ENCODE assay signal across 25 mouse cellular contexts in the genomic region with DNA sequence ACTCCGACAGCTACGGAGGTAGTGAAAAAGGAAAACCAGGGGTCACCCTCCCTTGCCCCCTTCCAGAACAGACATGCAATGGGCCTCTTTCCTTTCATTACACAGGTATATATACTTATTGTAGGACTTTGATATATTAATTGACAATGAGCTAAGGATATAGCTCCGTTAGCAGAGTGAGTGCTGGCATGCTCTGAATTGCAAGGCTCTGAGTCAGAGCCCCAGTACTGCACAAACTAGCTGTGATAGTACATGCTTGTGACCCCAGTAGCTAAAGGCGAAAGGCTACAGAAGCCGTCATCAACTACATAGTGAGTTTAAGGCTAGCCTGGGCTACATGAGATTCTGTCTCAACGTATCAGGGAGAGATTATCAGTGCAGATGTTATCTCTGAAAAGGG. TPM values are rescaled to one million over a fixed set of nuclear protein-coding genes. Genes with fewer than 3 reads are reported as not detected.
DNase-seq lines count a peak whose midpoint lies in the region; ATAC-seq lines count a peak whose summit lies in the region.
"Had no signal": no experiment of that assay in that cellular context is flagged by ENCODE, and none has a peak within 500 bp of the region (broad histone marks: within the 10 kb centered on the region; RNA-seq: fewer than 3 reads in every experiment).

No protein-coding gene starts in this region.

- H3K9ac ChIP-seq in heart, embryonic 15.5 days = no peak overlapping the region
- H3K9ac ChIP-seq in kidney, embryonic 14.5 days (ENCODE audit: low read depth, low read length) = no peak overlapping the region
- H3K9ac ChIP-seq in intestine, embryonic 16.5 days (ENCODE audit: low read depth, low read length) = no peak overlapping the region
- H3K9ac ChIP-seq: forebrain, embryonic 13.5 days; forebrain, postnatal 0 days; hindbrain, embryonic 14.5 days; intestine, embryonic 15.5 days had no signal

- peaks cover 32% of the 10 kb centered on the region for H3K27me3 ChIP-seq in heart, embryonic 15.5 days
- no peaks in the 10 kb centered on the region for H3K27me3 ChIP-seq in kidney, embryonic 14.5 days (ENCODE audit: control insufficient read depth, insufficient read depth, low read length)
- peaks cover 22% of the 10 kb centered on the region for H3K27me3 ChIP-seq in intestine, embryonic 16.5 days (replicated peaks; ENCODE audit: control insufficient read depth, insufficient read depth, low read length)

- H3K4me3 ChIP-seq in heart, embryonic 15.5 days = no peak overlapping the region
- 0 out of 2 replicates have a peak overlapping the region, but pooled peaks have one; percentile 65 for H3K4me3 ChIP-seq in kidney, embryonic 14.5 days (ENCODE audit: low read length)
- H3K4me3 ChIP-seq in intestine, embryonic 16.5 days (ENCODE audit: low read length) = no peak overlapping the region
- H3K4me3 ChIP-seq: embryonic facial prominence, embryonic 10.5 days; forebrain, embryonic 13.5 days; heart, adult 2 months; hindbrain, embryonic 10.5 days; intestine, embryonic 15.5 days had no signal

- ATAC-seq in heart, embryonic 15.5 days (replicated peaks; ENCODE audit: insufficient number of reproducible peaks, insufficient read depth, low FRiP score, low read depth) = no peak
- no peak for ATAC-seq in kidney, embryonic 14.5 days (ENCODE audit: low FRiP score, low TSS enrichment)
- no peak for ATAC-seq in intestine, embryonic 16.5 days
- ATAC-seq: activated CD4-positive, CD25-positive, alpha-beta regulatory T cell, adult 4 months; CD4-positive, CD25-positive, alpha-beta regulatory T cell, adult 4 months; forebrain, embryonic 13.5 days; forebrain, postnatal 0 days; intestine, embryonic 15.5 days had no signal

- DNase-seq in heart, adult 11 months = no peak
- no peak for DNase-seq in kidney, postnatal 14 days
- DNase-seq in 3T3-L1 (ENCODE audit: low read depth, low spot score) = peak; percentile 64
- DNase-seq in NIH3T3 (ENCODE audit: low read depth) = peak; percentile 45
- DNase-seq: adrenal gland, postnatal 25 days; B cell, adult 2 months; cerebellum, adult 18-20 months; cerebellum, adult 9-11 months; cerebellum, postnatal 36 days; forebrain, postnatal 0 days; heart, adult 2 months; heart, postnatal 10 days; kidney, adult 8-10 months had no signal

- 73% methylated on average over 6 of the region's 6 CpGs for WGBS in heart, embryonic 15.5 days
- WGBS in kidney, embryonic 14.5 days = 88% methylated on average over 6 of the region's 6 CpGs
- WGBS in intestine, embryonic 16.5 days = 83% methylated on average over 6 of the region's 6 CpGs

- H3K9me3 ChIP-seq in heart, embryonic 15.5 days (replicated peaks) = no peaks in the 10 kb centered on the region
- no peaks in the 10 kb centered on the region for H3K9me3 ChIP-seq in kidney, embryonic 14.5 days (ENCODE audit: control insufficient read depth, low read length)
- no peaks in the 10 kb centered on the region for H3K9me3 ChIP-seq in intestine, embryonic 16.5 days (ENCODE audit: control insufficient read depth, low read length)
- H3K9me3 ChIP-seq: embryonic facial prominence, embryonic 10.5 days; forebrain, embryonic 13.5 days; G1E; hindbrain, embryonic 10.5 days; intestine, embryonic 15.5 days had no signal

- H3K36me3 ChIP-seq in heart, embryonic 15.5 days = no peaks in the 10 kb centered on the region
- peaks cover 28% of the 10 kb centered on the region for H3K36me3 ChIP-seq in kidney, embryonic 14.5 days (ENCODE audit: control insufficient read depth, insufficient read depth, low read length)
- no peaks in the 10 kb centered on the region for H3K36me3 ChIP-seq in intestine, embryonic 16.5 days (ENCODE audit: control insufficient read depth, insufficient read depth, low read length)
- H3K36me3 ChIP-seq: embryonic facial prominence, embryonic 10.5 days; G1E; hindbrain, embryonic 10.5 days; intestine, embryonic 15.5 days had no signal

- peak overlapping the region; percentile 85; the same call in 1 of the 2 replicates for H3K4me2 ChIP-seq in heart, embryonic 15.5 days
- H3K4me2 ChIP-seq in kidney, embryonic 14.5 days (replicated peaks; ENCODE audit: low read depth, low read length) = peak overlapping the region; percentile 91
- H3K4me2 ChIP-seq in intestine, embryonic 16.5 days (ENCODE audit: low read depth, low read length) = no peak overlapping the region
- H3K4me2 ChIP-seq: forebrain, embryonic 13.5 days; hindbrain, embryonic 14.5 days; intestine, embryonic 15.5 days had no signal

- no peak overlapping the region for H3K27ac ChIP-seq in heart, embryonic 15.5 days
- H3K27ac ChIP-seq in kidney, embryonic 14.5 days (ENCODE audit: low read depth, low read length) = no peak overlapping the region; the same call in 1 of the 2 replicates
- no peak overlapping the region for H3K27ac ChIP-seq in intestine, embryonic 16.5 days (ENCODE audit: low read length)
- H3K27ac ChIP-seq: embryonic facial prominence, embryonic 10.5 days; forebrain, embryonic 13.5 days; heart, adult 2 months; hindbrain, embryonic 10.5 days; hindbrain, embryonic 14.5 days; intestine, embryonic 15.5 days had no signal

- peaks cover 34% of the 10 kb centered on the region for H3K4me1 ChIP-seq in heart, embryonic 15.5 days (replicated peaks)
- peaks cover 62% of the 10 kb centered on the region for H3K4me1 ChIP-seq in kidney, embryonic 14.5 days (ENCODE audit: control insufficient read depth, insufficient read depth, low read length)
- peaks cover 8% of the 10 kb centered on the region for H3K4me1 ChIP-seq in intestine, embryonic 16.5 days (ENCODE audit: control insufficient read depth, insufficient read depth, low read length)

RNA-seq across cellular contexts. Expression of gene Rem1, which starts 3.2 kb away (rescaled TPM):
- polyA plus RNA-seq in heart, embryonic 15.5 days (2015; fragmentation: Nextera tagmentation; extraction: Ambion mirVana) = 12.1 and 12.7 TPM in 2 replicates
- 46.9 and 61.8 TPM in 2 replicates for polyA plus RNA-seq in kidney, embryonic 14.5 days (2014; fragmentation: Nextera tagmentation; extraction: Ambion mirVana)
- 9.4 and 10.2 TPM in 2 replicates for polyA plus RNA-seq in intestine, embryonic 16.5 days (2015; fragmentation: Nextera tagmentation; extraction: Ambion mirVana)
- polyA plus RNA-seq: activated CD4-positive, CD25-positive, alpha-beta regulatory T cell, adult 4 months; CD4-positive, CD25-positive, alpha-beta regulatory T cell, adult 4 months; G1E had no signal

RNA-seq across cellular contexts. Expression of gene Defb25, which starts 7.1 kb away (rescaled TPM):
- polyA plus RNA-seq in heart, embryonic 15.5 days (2015; fragmentation: Nextera tagmentation; extraction: Ambion mirVana) = 0.77 and 0.86 TPM in 2 replicates
- 28.2 and 37.2 TPM in 2 replicates for polyA plus RNA-seq in kidney, embryonic 14.5 days (2014; fragmentation: Nextera tagmentation; extraction: Ambion mirVana)
- polyA plus RNA-seq in intestine, embryonic 16.5 days (2015; fragmentation: Nextera tagmentation; extraction: Ambion mirVana) = 0.61 and 1.5 TPM in 2 replicates
- polyA plus RNA-seq: activated CD4-positive, CD25-positive, alpha-beta regulatory T cell, adult 4 months; CD4-positive, CD25-positive, alpha-beta regulatory T cell, adult 4 months; embryonic facial prominence, embryonic 10.5 days; forebrain, embryonic 13.5 days; forebrain, postnatal 0 days; G1E; heart, adult 2 months; hindbrain, embryonic 10.5 days; hindbrain, embryonic 14.5 days had no signal

RNA-seq across cellular contexts. Expression of gene Defb36, which starts 25.8 kb away (rescaled TPM):
- polyA plus RNA-seq in heart, embryonic 15.5 days (2015; fragmentation: Nextera tagmentation; extraction: Ambion mirVana) = not detected in 2 replicates
- polyA plus RNA-seq in kidney, embryonic 14.5 days (2014; fragmentation: Nextera tagmentation; extraction: Ambion mirVana) = 1.1 TPM in 2 replicates
- not detected in 2 replicates for polyA plus RNA-seq in intestine, embryonic 16.5 days (2015; fragmentation: Nextera tagmentation; extraction: Ambion mirVana)
- polyA plus RNA-seq: activated CD4-positive, CD25-positive, alpha-beta regulatory T cell, adult 4 months; CD4-positive, CD25-positive, alpha-beta regulatory T cell, adult 4 months; embryonic facial prominence, embryonic 10.5 days; embryonic facial prominence, embryonic 14.5 days; forebrain, embryonic 13.5 days; forebrain, postnatal 0 days; G1E; heart, adult 2 months; hindbrain, embryonic 10.5 days; hindbrain, embryonic 14.5 days; intestine, embryonic 15.5 days had no signal

RNA-seq across cellular contexts. Expression of gene Defb45, which starts 30.7 kb away (rescaled TPM):
- polyA plus RNA-seq in heart, embryonic 15.5 days (2015; fragmentation: Nextera tagmentation; extraction: Ambion mirVana) = not detected in 2 replicates
- not detected in 2 replicates for polyA plus RNA-seq in kidney, embryonic 14.5 days (2014; fragmentation: Nextera tagmentation; extraction: Ambion mirVana)
- polyA plus RNA-seq in intestine, embryonic 16.5 days (2015; fragmentation: Nextera tagmentation; extraction: Ambion mirVana) = not detected in 2 replicates
- polyA plus RNA-seq: activated CD4-positive, CD25-positive, alpha-beta regulatory T cell, adult 4 months; CD4-positive, CD25-positive, alpha-beta regulatory T cell, adult 4 months; embryonic facial prominence, embryonic 10.5 days; embryonic facial prominence, embryonic 14.5 days; forebrain, embryonic 13.5 days; forebrain, postnatal 0 days; G1E; heart, adult 2 months; hindbrain, embryonic 10.5 days; hindbrain, embryonic 14.5 days; intestine, embryonic 15.5 days had no signal

RNA-seq across cellular contexts. Expression of gene H13, which starts 39.4 kb away (rescaled TPM):
- polyA plus RNA-seq in heart, embryonic 15.5 days (2015; fragmentation: Nextera tagmentation; extraction: Ambion mirVana) = 70.6 and 86.1 TPM in 2 replicates
- 127 and 147 TPM in 2 replicates for polyA plus RNA-seq in kidney, embryonic 14.5 days (2014; fragmentation: Nextera tagmentation; extraction: Ambion mirVana)
- polyA plus RNA-seq in intestine, embryonic 16.5 days (2015; fragmentation: Nextera tagmentation; extraction: Ambion mirVana) = 116 and 119 TPM in 2 replicates

Comparison
In these comparisons a context has a peak if more than half of its experiments do, and no peak if none do; other contexts are left out.
1. DNase-seq: peak in 3T3-L1 (single experiment) and NIH3T3 (single experiment); none in heart, adult 11 months (single experiment) and kidney, postnatal 14 days (single experiment).
2. RNA of gene Defb25, which starts 7.1 kb away (polyA plus RNA-seq): 28.2 to 37.2 TPM in kidney, embryonic 14.5 days; 0.77 to 0.86 TPM in heart, embryonic 15.5 days and 0.61 to 1.5 TPM in intestine, embryonic 16.5 days; every median in the first group is over 10 times any median in the second.